Mouse (Mus musculus): ENCODE results near the gene Rtp2.

Gene Rtp2

GRCm38 (mm10) chr16:23890151-23890550, 42.0 kb downstream of the Rtp2 start:
- peak; percentile 49 for DNase-seq (ENCODE audit: low spot score)

- no peak for DNase-seq (ENCODE audit: low spot score)
Measured at GRCm38 (mm10) chr16:23887910-23888579, 44.1 kb downstream of the Rtp2 start.

- DNase-seq (ENCODE audit: low spot score) = no peak
Measured at GRCm38 (mm10) chr16:23885098-23885497, 47.1 kb downstream of the Rtp2 start.

All from testis, postnatal 10 days (tissue).